Mouse (Mus musculus) embryonic facial prominence, embryonic 11.5 days (tissue): Measurements from ENCODE around the gene Vti1a. TPM values are rescaled to one million over a fixed set of nuclear protein-coding genes. Genes with fewer than 3 reads are reported as not detected.

ENCODE experiments used
- ATAC-seq: fragments of 200-750 bp; cut with Nextera tagmentation; replicated peaks from 2 replicates; pipeline ENCODE4 v1.8.0; 2017; ENCODE audit warnings: low read depth; ENCODE audit not compliant: insufficient number of reproducible peaks, low FRiP score, low TSS enrichment
- DNase-seq: peaks from one replicate; pipeline ENCODE4 v3.0.0-alpha.2; 2015; ENCODE audit warnings: low spot score
- H3K27ac ChIP-seq: fragments of 300-500 bp; sonication (generic); replicated peaks from 2 replicates; pipeline ENCODE4 v1.5.1; 2014; ENCODE audit warnings: mild to moderate bottlenecking, low read depth, low read length, control low read depth
- H3K27me3 ChIP-seq: fragments of 300-500 bp; sonication (generic); 2 replicates; pipeline ENCODE4 v1.6.1; 2014; ENCODE audit warnings: mild to moderate bottlenecking, low read length, moderate library complexity, mixed read lengths; ENCODE audit not compliant: control insufficient read depth, insufficient read depth
- H3K36me3 ChIP-seq: fragments of 300-500 bp; sonication (generic); replicated peaks from 2 replicates; pipeline ENCODE4 v1.6.1; 2014; ENCODE audit warnings: low read depth, mild to moderate bottlenecking, low read length, moderate library complexity, mixed read lengths; ENCODE audit not compliant: control insufficient read depth, insufficient read depth
- H3K4me1 ChIP-seq: fragments of 300-500 bp; sonication (generic); 2 replicates; pipeline ENCODE4 v1.6.1; 2014; ENCODE audit warnings: low read length, mixed read lengths; ENCODE audit not compliant: control insufficient read depth, insufficient read depth
- H3K4me2 ChIP-seq: fragments of 300-500 bp; sonication (generic); 2 replicates; pipeline ENCODE4 v1.6.1; 2014; ENCODE audit warnings: low read depth, mild to moderate bottlenecking, control low read depth, low read length, moderate library complexity
- H3K4me3 ChIP-seq: fragments of 300-500 bp; sonication (generic); 2 replicates; pipeline ENCODE4 v1.5.1; 2014; ENCODE audit warnings: low read depth, low read length, control low read depth
- H3K9ac ChIP-seq: fragments of 300-500 bp; sonication (generic); replicated peaks from 2 replicates; pipeline ENCODE4 v1.6.1; 2014; ENCODE audit warnings: mild to moderate bottlenecking, control low read depth, low read length
- H3K9me3 ChIP-seq: fragments of 300-500 bp; sonication (generic); replicated peaks from 2 replicates; pipeline ENCODE4 v1.6.1; 2016; ENCODE audit warnings: mild to moderate bottlenecking, low read length, inconsistent platforms, mixed read lengths; ENCODE audit not compliant: control insufficient read depth
- WGBS: fragments of 180-500 bp; shearing (Covaris S2); extraction: QIAGEN DNeasy Blood & Tissue Kit; methylation state at CpG from one replicate; pipeline ENCODE4 v1.1.7; 2014; 5-methylcytosine and 5-hydroxymethylcytosine counted together
- polyA plus RNA-seq: library from polyadenylated mRNA; unstranded; fragments of >200 nt; fragmentation: Nextera tagmentation; extraction: Ambion mirVana; gene quantifications from 2 replicates; pipeline ENCODE4 v1.2.1, GENCODE M21; 2014

The Vti1a gene
- polyA plus RNA-seq, 1 experiment from 2014 or later, result 22.4 TPM

- Histone ChIP-seq H3K27ac (no peak overlapping the region), H3K27me3 (no peaks in the 10 kb centered on the region), H3K4me3 (no peak overlapping the region), H3K9me3 (no peaks in the 10 kb centered on the region), H3K36me3 (no peaks in the 10 kb centered on the region), H3K4me2 (no peak overlapping the region), H3K4me1 (no peaks in the 10 kb centered on the region), H3K9ac (no peak overlapping the region)
- 97% methylated on average over 8 of the region's 8 CpGs for WGBS
- ATAC-seq, result no peak
- DNase-seq, result no peak
These were observed 193.5 kb downstream of the Vti1a start for GRCm38 (mm10) chr19:55509618-55510017.

- WGBS, result 76% methylated on average over 4 of the region's 4 CpGs
- no peak overlapping the region for H3K9ac ChIP-seq
These were observed 197.8 kb downstream of the Vti1a start for GRCm38 (mm10) chr19:55513941-55514340.

GRCm38 (mm10) chr19:55520236-55520635, 204.1 kb downstream of the Vti1a start:
- Histone ChIP-seq H3K9me3 (no peaks in the 10 kb centered on the region), H3K4me2 (no peak overlapping the region), H3K36me3 (no peaks in the 10 kb centered on the region), H3K4me3 (no peak overlapping the region), H3K9ac (no peak overlapping the region), H3K27ac (no peak overlapping the region), H3K27me3 (no peaks in the 10 kb centered on the region), H3K4me1 (no peaks in the 10 kb centered on the region)
- DNase-seq (no peak), ATAC-seq (no peak)
- 73% methylated on average over 2 of the region's 2 CpGs for WGBS

More at GRCm38 (mm10) chr19:55513941-55514340, 197.8 kb downstream of the Vti1a start:
- DNase-seq, result no peak
- no peak for ATAC-seq
- H3K27ac ChIP-seq, result no peak overlapping the region
- no peak overlapping the region for H3K4me2 ChIP-seq
- H3K4me1 ChIP-seq, result no peaks in the 10 kb centered on the region
- H3K9me3 ChIP-seq, result no peaks in the 10 kb centered on the region
- H3K36me3 ChIP-seq, result no peaks in the 10 kb centered on the region
- H3K4me3 ChIP-seq, result no peak overlapping the region
- H3K27me3 ChIP-seq, result no peaks in the 10 kb centered on the region

GRCm38 (mm10) chr19:55523340-55523739, 207.2 kb downstream of the Vti1a start:
- H3K4me1 ChIP-seq, result no peaks in the 10 kb centered on the region
- no peak for DNase-seq
- H3K9ac ChIP-seq, result no peak overlapping the region
- no peak overlapping the region for H3K27ac ChIP-seq
- 77% methylated on average over 9 of the region's 9 CpGs for WGBS
- H3K27me3 ChIP-seq, result no peaks in the 10 kb centered on the region
- H3K4me3 ChIP-seq, result no peak overlapping the region
- H3K9me3 ChIP-seq, result no peaks in the 10 kb centered on the region
- H3K4me2 ChIP-seq, result no peak overlapping the region
- ATAC-seq, result no peak
- no peaks in the 10 kb centered on the region for H3K36me3 ChIP-seq

GRCm38 (mm10) chr19:55524385-55524784, 208.3 kb downstream of the Vti1a start:
- Histone ChIP-seq H3K36me3 (no peaks in the 10 kb centered on the region), H3K27me3 (no peaks in the 10 kb centered on the region), H3K4me2 (no peak overlapping the region), H3K9ac (no peak overlapping the region), H3K27ac (no peak overlapping the region), H3K9me3 (no peaks in the 10 kb centered on the region), H3K4me3 (no peak overlapping the region), H3K4me1 (no peaks in the 10 kb centered on the region)
- 87% methylated on average over 7 of the region's 7 CpGs for WGBS
- DNase-seq (no peak), ATAC-seq (no peak)

- WGBS, result 51% methylated on average over 3 of the region's 3 CpGs
- DNase-seq, result peak; percentile 44
- Histone ChIP-seq H3K9ac (no peak overlapping the region), H3K9me3 (no peaks in the 10 kb centered on the region), H3K4me2 (no peak overlapping the region), H3K27me3 (no peaks in the 10 kb centered on the region), H3K4me3 (no peak overlapping the region), H3K4me1 (no peaks in the 10 kb centered on the region), H3K27ac (no peak overlapping the region), H3K36me3 (no peaks in the 10 kb centered on the region)
- ATAC-seq, result no peak
These were observed 209.0 kb downstream of the Vti1a start for GRCm38 (mm10) chr19:55525056-55525455.

- 11% methylated on average over 2 of the region's 2 CpGs for WGBS
- Histone ChIP-seq H3K4me2 (no peak overlapping the region), H3K27me3 (no peaks in the 10 kb centered on the region), H3K4me3 (no peak overlapping the region), H3K9ac (no peak overlapping the region), H3K9me3 (no peaks in the 10 kb centered on the region), H3K4me1 (no peaks in the 10 kb centered on the region), H3K27ac (no peak overlapping the region), H3K36me3 (no peaks in the 10 kb centered on the region)
- no peak for ATAC-seq
- DNase-seq, result no peak
These were observed 210.7 kb downstream of the Vti1a start for GRCm38 (mm10) chr19:55526717-55527235.

- Histone ChIP-seq H3K4me1 (no peaks in the 10 kb centered on the region), H3K36me3 (no peaks in the 10 kb centered on the region), H3K27me3 (no peaks in the 10 kb centered on the region), H3K4me2 (no peak overlapping the region), H3K27ac (no peak overlapping the region), H3K4me3 (no peak overlapping the region), H3K9ac (no peak overlapping the region), H3K9me3 (no peaks in the 10 kb centered on the region)
- 79% methylated on average over 3 of the region's 3 CpGs for WGBS
- ATAC-seq, result no peak
- DNase-seq, result no peak
These were observed 213.9 kb downstream of the Vti1a start for GRCm38 (mm10) chr19:55530041-55530440.
